Comparison of ENCODE assay signal across 12 mouse cellular contexts in genomic region chr12:106123276-106123675, GRCm38 (mm10).
DNase-seq lines count a peak whose midpoint lies in the region; ATAC-seq and TF ChIP-seq lines count a peak whose summit lies in the region.
"Had no signal": no experiment of that assay in that cellular context is flagged by ENCODE, and none has a peak within 500 bp of the region (broad histone marks: within the 10 kb centered on the region; RNA-seq: fewer than 3 reads in every experiment).

No protein-coding gene starts in this region.

- no peak for ATAC-seq in midbrain, embryonic 14.5 days (ENCODE audit: low FRiP score, low TSS enrichment)
- ATAC-seq in midbrain, postnatal 0 days (ENCODE audit: low FRiP score) = no peak
- ATAC-seq in forebrain, embryonic 15.5 days (replicated peaks) = 0 out of 2 replicates have a peak, but pooled peaks have one; percentile 50
- no peak for ATAC-seq in monocyte, adult 5-6 weeks (replicated peaks; ENCODE audit: insufficient number of reproducible peaks, low FRiP score, low TSS enrichment, poor library complexity, severe bottlenecking)
- ATAC-seq in heart, embryonic 11.5 days (replicated peaks; ENCODE audit: insufficient number of reproducible peaks, low FRiP score, low TSS enrichment) = no peak
- ATAC-seq: midbrain, embryonic 13.5 days had no signal

- TF ChIP-seq CTCF in midbrain, postnatal 0 days (IDR thresholded peaks at IDR 0.05) = no peak

- 26% methylated on average over 14 of the region's 14 CpGs for WGBS in midbrain, embryonic 14.5 days
- WGBS in midbrain, postnatal 0 days = 43% methylated on average over 14 of the region's 14 CpGs
- WGBS in forebrain, embryonic 15.5 days = 29% methylated on average over 14 of the region's 14 CpGs
- WGBS in heart, embryonic 11.5 days (ENCODE audit: insufficient replicate concordance) = 72% methylated on average over 14 of the region's 14 CpGs

- H3K27me3 ChIP-seq in midbrain, embryonic 14.5 days (ENCODE audit: control insufficient read depth, insufficient read depth, low read length) = no peaks in the 10 kb centered on the region
- H3K27me3 ChIP-seq in midbrain, postnatal 0 days (ENCODE audit: insufficient read depth, low read length) = no peaks in the 10 kb centered on the region
- no peaks in the 10 kb centered on the region for H3K27me3 ChIP-seq in forebrain, embryonic 15.5 days
- H3K27me3 ChIP-seq in heart, embryonic 11.5 days (ENCODE audit: control insufficient read depth, insufficient read depth, low read length) = no peaks in the 10 kb centered on the region
- H3K27me3 ChIP-seq: midbrain, embryonic 13.5 days had no signal

- no peak overlapping the region for H3K4me3 ChIP-seq in midbrain, embryonic 14.5 days (replicated peaks; ENCODE audit: low read depth, low read length)
- H3K4me3 ChIP-seq in midbrain, postnatal 0 days (ENCODE audit: low read depth, low read length) = no peak overlapping the region
- H3K4me3 ChIP-seq in forebrain, embryonic 15.5 days = no peak overlapping the region
- no peak overlapping the region for H3K4me3 ChIP-seq in heart, embryonic 11.5 days (ENCODE audit: low read depth, low read length)
- H3K4me3 ChIP-seq: left cerebral cortex, adult 2 months; midbrain, embryonic 13.5 days had no signal

- H3K4me1 ChIP-seq in midbrain, embryonic 14.5 days (ENCODE audit: control insufficient read depth, insufficient read depth, low read length) = peaks cover 11% of the 10 kb centered on the region; the same call in 1 of the 2 replicates
- H3K4me1 ChIP-seq in midbrain, postnatal 0 days (ENCODE audit: insufficient read depth, low read length) = no peaks in the 10 kb centered on the region
- H3K4me1 ChIP-seq in forebrain, embryonic 15.5 days = peaks cover 21% of the 10 kb centered on the region
- no peaks in the 10 kb centered on the region for H3K4me1 ChIP-seq in heart, embryonic 11.5 days (ENCODE audit: control insufficient read depth, insufficient read depth, low read length)

- no peaks in the 10 kb centered on the region for H3K9me3 ChIP-seq in midbrain, embryonic 14.5 days (ENCODE audit: control insufficient read depth, low read length)
- H3K9me3 ChIP-seq in midbrain, postnatal 0 days (ENCODE audit: low read length) = no peaks in the 10 kb centered on the region
- no peaks in the 10 kb centered on the region for H3K9me3 ChIP-seq in forebrain, embryonic 15.5 days
- no peaks in the 10 kb centered on the region for H3K9me3 ChIP-seq in heart, embryonic 11.5 days (replicated peaks; ENCODE audit: control insufficient read depth, low read length)
- H3K9me3 ChIP-seq: midbrain, embryonic 13.5 days had no signal

- no peaks in the 10 kb centered on the region for H3K36me3 ChIP-seq in midbrain, embryonic 14.5 days (ENCODE audit: control insufficient read depth, insufficient read depth, low read length)
- H3K36me3 ChIP-seq in midbrain, postnatal 0 days (ENCODE audit: insufficient read depth, low read length) = no peaks in the 10 kb centered on the region
- no peaks in the 10 kb centered on the region for H3K36me3 ChIP-seq in forebrain, embryonic 15.5 days
- no peaks in the 10 kb centered on the region for H3K36me3 ChIP-seq in heart, embryonic 11.5 days (ENCODE audit: control insufficient read depth, insufficient read depth, low read length)
- H3K36me3 ChIP-seq: midbrain, embryonic 13.5 days had no signal

- peak; percentile 4 for DNase-seq in adrenal gland, adult 2 months
- no peak for DNase-seq in adrenal gland, postnatal 4 days (ENCODE audit: low spot score in 2 of 2)
- DNase-seq in midbrain, embryonic 14.5 days = peak; percentile 46
- no peak for DNase-seq in midbrain, postnatal 0 days (ENCODE audit: low spot score)
- peak; percentile 65 for DNase-seq in retina, postnatal 1 day
- DNase-seq: lung, postnatal 10 days had no signal

- no peak overlapping the region for H3K4me2 ChIP-seq in midbrain, embryonic 14.5 days (ENCODE audit: low read length)
- no peak overlapping the region for H3K4me2 ChIP-seq in midbrain, postnatal 0 days (ENCODE audit: low read depth, low read length, poor library complexity, severe bottlenecking)
- H3K4me2 ChIP-seq in forebrain, embryonic 15.5 days (replicated peaks) = no peak overlapping the region
- no peak overlapping the region for H3K4me2 ChIP-seq in heart, embryonic 11.5 days
- H3K4me2 ChIP-seq: midbrain, embryonic 13.5 days had no signal

- no peak overlapping the region for H3K27ac ChIP-seq in midbrain, embryonic 14.5 days (replicated peaks; ENCODE audit: low read depth, low read length)
- no peak overlapping the region for H3K27ac ChIP-seq in midbrain, postnatal 0 days (ENCODE audit: low read depth, low read length)
- H3K27ac ChIP-seq in forebrain, embryonic 15.5 days (replicated peaks) = peak overlapping the region; percentile 58
- no peak overlapping the region for H3K27ac ChIP-seq in heart, embryonic 11.5 days (ENCODE audit: low read depth, low read length)
- H3K27ac ChIP-seq: kidney, postnatal 0 days; left cerebral cortex, adult 2 months; midbrain, embryonic 13.5 days had no signal

- H3K9ac ChIP-seq in midbrain, embryonic 14.5 days (replicated peaks; ENCODE audit: low read length) = 0 out of 2 replicates have a peak overlapping the region, but pooled peaks have one; percentile 16
- no peak overlapping the region for H3K9ac ChIP-seq in midbrain, postnatal 0 days (replicated peaks; ENCODE audit: low read length, poor library complexity, severe bottlenecking)
- H3K9ac ChIP-seq in forebrain, embryonic 15.5 days (replicated peaks) = no peak overlapping the region
- H3K9ac ChIP-seq in heart, embryonic 11.5 days (ENCODE audit: low read depth, low read length) = no peak overlapping the region
- H3K9ac ChIP-seq: midbrain, embryonic 13.5 days had no signal

Comparison
In these comparisons a context has a peak if more than half of its experiments do, and no peak if none do; other contexts are left out.
1. DNase-seq: peak in adrenal gland, adult 2 months (single experiment), midbrain, embryonic 14.5 days (single experiment) and retina, postnatal 1 day (single experiment); none in adrenal gland, postnatal 4 days (0 of 2) and midbrain, postnatal 0 days (single experiment).